Mouse (Mus musculus): Measurements from ENCODE around the gene Eral1.

Gene Eral1

GRCm38 (mm10) chr11:78079961-78080921 lies at the start of gene Eral1:
Eral1 (minus strand) TSS chr11:78080383.
- peak; percentile 81 for DNase-seq (ENCODE audit: low read depth)

GRCm38 (mm10) chr11:78129458-78129857 lies 49.3 kb upstream of the Eral1 start:
- no peak for DNase-seq (ENCODE audit: low read depth)

GRCm38 (mm10) chr11:78126739-78127138 lies 46.6 kb upstream of the Eral1 start:
- DNase-seq (ENCODE audit: low read depth) = peak; percentile 81

- peak; percentile 74 for DNase-seq (ENCODE audit: low read depth)
Observed at GRCm38 (mm10) chr11:78125691-78126090, 45.5 kb upstream of the Eral1 start.

- peak; percentile 32 for DNase-seq (ENCODE audit: low read depth)
Observed at GRCm38 (mm10) chr11:78123782-78124181, 43.6 kb upstream of the Eral1 start.

GRCm38 (mm10) chr11:78122815-78123214 lies 42.6 kb upstream of the Eral1 start:
- DNase-seq (ENCODE audit: low read depth) = peak; percentile 89

GRCm38 (mm10) chr11:78121176-78121575 lies 41.0 kb upstream of the Eral1 start:
- peak; percentile 40 for DNase-seq (ENCODE audit: low read depth)

- DNase-seq (ENCODE audit: low read depth) = peak; percentile 75
Observed at GRCm38 (mm10) chr11:78119898-78120297, 39.7 kb upstream of the Eral1 start.

- DNase-seq (ENCODE audit: low read depth) = peak; percentile 53
Observed at GRCm38 (mm10) chr11:78118467-78118866, 38.3 kb upstream of the Eral1 start.

GRCm38 (mm10) chr11:78116146-78116410 lies 35.9 kb upstream of the Eral1 start:
- peak; percentile 58 for DNase-seq (ENCODE audit: low read depth)

GRCm38 (mm10) chr11:78115367-78116145 lies 35.4 kb upstream of the Eral1 start:
- peak; percentile 96 for DNase-seq (ENCODE audit: low read depth)

GRCm38 (mm10) chr11:78114676-78115366 lies 34.6 kb upstream of the Eral1 start:
- DNase-seq (ENCODE audit: low read depth) = peak; percentile 95

- DNase-seq (ENCODE audit: low read depth) = no peak
Observed at GRCm38 (mm10) chr11:78113616-78114015, 33.4 kb upstream of the Eral1 start.

- DNase-seq (ENCODE audit: low read depth) = no peak
Observed at GRCm38 (mm10) chr11:78104501-78104900, 24.3 kb upstream of the Eral1 start.

- DNase-seq (ENCODE audit: low read depth) = peak; percentile 64
Observed at GRCm38 (mm10) chr11:78102958-78103747, 23.0 kb upstream of the Eral1 start.

GRCm38 (mm10) chr11:78102142-78102541 lies 22.0 kb upstream of the Eral1 start:
- peak; percentile 59 for DNase-seq (ENCODE audit: low read depth)

GRCm38 (mm10) chr11:78100746-78101145 lies 20.6 kb upstream of the Eral1 start:
- peak; percentile 77 for DNase-seq (ENCODE audit: low read depth)

- DNase-seq (ENCODE audit: low read depth) = no peak
Observed at GRCm38 (mm10) chr11:78097077-78097476, 16.9 kb upstream of the Eral1 start.

GRCm38 (mm10) chr11:78095144-78095516 lies 14.9 kb upstream of the Eral1 start:
- DNase-seq (ENCODE audit: low read depth) = no peak

- DNase-seq (ENCODE audit: low read depth) = peak; percentile 91
Observed at GRCm38 (mm10) chr11:78094504-78095143, 14.4 kb upstream of the Eral1 start, which contains the start of gene Fam222b. Fam222b (plus strand) TSS chr11:78094660.

GRCm38 (mm10) chr11:78094137-78094503 lies 13.9 kb upstream of the Eral1 start:
- DNase-seq (ENCODE audit: low read depth) = no peak
